Mouse (Mus musculus) embryo, embryonic 10 days (tissue): ENCODE measurements around the gene Pnpla3.

Experiments used
- DNase-seq: peaks from one replicate; pipeline ENCODE4 v3.0.0-alpha.2; 2015; ENCODE audit warnings: low spot score

The Pnpla3 gene

GRCm38 (mm10) chr15:84178733-84179132, 11.1 kb downstream of the Pnpla3 start:
- no peak for DNase-seq

GRCm38 (mm10) chr15:84182000-84182399, 14.4 kb downstream of the Pnpla3 start:
- DNase-seq, result no peak

DNA sequence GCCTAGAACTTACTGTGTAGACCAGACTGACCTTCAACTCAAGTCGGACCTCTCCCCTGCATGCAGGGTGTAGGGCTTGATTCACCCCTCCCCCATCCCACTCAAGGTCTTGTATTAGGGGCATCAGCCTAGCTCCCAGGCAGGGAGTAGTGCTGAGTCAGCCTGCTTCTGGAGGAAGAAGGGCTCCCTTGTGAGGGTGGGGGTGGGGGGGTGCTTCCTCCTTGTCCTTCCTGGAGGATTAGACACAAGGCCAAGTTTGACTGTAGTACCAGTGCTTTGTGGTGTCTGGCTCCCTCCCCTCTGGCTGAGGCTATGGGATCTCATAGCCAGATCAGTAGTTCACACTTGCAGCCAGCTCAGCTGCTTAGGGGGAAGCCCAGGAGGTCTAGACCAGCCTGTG, 16.3 kb downstream of the Pnpla3 start:
- DNase-seq, result peak; percentile 6

- no peak for DNase-seq
These were observed 18.6 kb downstream of the Pnpla3 start for GRCm38 (mm10) chr15:84186196-84186595.

- DNase-seq, result no peak
These were observed 21.4 kb downstream of the Pnpla3 start for GRCm38 (mm10) chr15:84188887-84189530.

DNA sequence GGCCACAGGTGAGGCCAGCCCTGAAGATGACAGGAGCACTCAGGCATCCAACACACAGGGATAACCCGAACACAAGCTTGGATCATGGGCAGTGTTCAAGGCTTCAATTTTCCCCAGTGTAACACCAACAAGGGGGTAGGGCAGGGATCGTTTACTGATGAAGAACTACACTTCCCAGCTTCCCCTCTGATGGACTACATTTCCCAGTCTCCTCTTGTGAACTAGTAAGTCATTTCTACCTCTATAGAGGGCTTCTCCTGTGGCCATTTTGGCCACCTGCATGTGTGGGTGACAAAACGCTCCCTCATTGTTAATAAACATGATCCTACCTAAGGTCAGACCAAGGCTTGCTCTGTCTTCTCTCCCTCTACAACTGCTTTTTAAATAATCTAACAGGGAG, 22.2 kb downstream of the Pnpla3 start:
- DNase-seq, result peak; percentile 54

- no peak for DNase-seq
These were observed 24.1 kb downstream of the Pnpla3 start for GRCm38 (mm10) chr15:84191724-84192057.

- peak; percentile 98 for DNase-seq
These were observed 24.6 kb downstream of the Pnpla3 start, which contains the start of gene Samm50 for GRCm38 (mm10) chr15:84192058-84192791. Samm50 (plus strand) TSS chr15:84192241.

- no peak for DNase-seq
These were observed 29.0 kb downstream of the Pnpla3 start for GRCm38 (mm10) chr15:84196486-84197165.

DNA sequence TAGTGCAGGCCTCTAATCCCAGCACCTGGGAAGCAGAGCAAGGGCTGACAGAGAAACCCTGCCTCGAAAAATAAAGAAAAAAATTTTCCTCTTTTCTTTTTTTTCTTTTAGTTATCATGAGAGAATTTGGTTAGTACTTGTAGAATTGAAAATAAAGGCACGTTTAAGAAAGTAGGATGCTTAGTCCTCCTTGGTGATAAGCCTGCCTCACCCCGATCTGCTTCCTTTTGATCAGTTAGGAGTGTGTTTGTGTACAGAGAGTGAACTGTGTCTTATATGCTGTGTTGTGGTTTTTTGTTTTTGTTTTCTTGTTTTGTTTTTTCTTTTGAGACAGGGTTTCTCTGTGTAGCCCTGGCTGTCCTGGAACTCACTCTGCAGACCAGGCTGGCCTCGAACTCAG, 39.7 kb downstream of the Pnpla3 start:
- no peak for DNase-seq

DNA sequence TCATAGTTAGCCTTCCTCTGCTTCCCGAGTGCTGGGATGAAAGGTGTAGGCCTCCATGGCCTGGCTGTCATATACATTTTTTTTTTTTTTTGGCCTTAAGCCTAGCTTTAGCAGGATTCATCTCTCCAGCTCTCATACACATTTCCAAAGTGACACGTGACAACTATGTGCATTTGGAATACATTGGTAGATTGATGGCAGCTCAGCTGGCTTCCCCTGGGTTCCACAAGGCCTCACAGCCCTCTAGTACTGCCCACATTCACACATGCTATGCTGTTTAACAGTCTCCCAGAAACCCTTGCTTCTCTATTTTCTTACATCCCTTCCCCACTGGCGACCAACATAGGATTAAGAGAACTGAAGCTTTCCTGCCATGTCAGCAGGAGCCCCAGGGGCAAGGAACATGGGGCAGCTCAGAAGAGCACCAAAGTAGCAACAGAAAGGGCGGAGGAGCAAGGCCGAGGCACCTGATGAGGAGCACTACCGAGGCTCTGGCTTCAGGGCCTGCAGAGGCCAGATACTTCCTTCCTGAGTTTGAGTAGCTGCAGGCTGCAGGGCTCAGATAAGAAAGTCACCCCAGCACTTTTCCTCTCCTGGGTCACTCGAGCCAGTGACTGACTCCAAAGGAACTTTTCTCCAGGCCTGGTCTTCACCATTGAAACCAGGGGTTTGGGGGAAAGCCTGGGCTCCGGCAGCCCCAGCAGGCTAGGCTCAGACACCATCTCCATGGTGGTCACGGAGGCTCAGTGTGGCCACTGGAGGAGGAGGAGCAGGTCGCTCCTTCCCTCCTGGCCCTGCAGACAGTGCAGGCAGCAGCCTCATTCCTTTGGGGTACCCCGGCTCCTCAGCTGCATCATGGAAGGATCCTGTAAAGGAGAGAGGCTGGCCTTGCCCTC, 42.1 kb downstream of the Pnpla3 start:
- DNase-seq, result no peak

DNA sequence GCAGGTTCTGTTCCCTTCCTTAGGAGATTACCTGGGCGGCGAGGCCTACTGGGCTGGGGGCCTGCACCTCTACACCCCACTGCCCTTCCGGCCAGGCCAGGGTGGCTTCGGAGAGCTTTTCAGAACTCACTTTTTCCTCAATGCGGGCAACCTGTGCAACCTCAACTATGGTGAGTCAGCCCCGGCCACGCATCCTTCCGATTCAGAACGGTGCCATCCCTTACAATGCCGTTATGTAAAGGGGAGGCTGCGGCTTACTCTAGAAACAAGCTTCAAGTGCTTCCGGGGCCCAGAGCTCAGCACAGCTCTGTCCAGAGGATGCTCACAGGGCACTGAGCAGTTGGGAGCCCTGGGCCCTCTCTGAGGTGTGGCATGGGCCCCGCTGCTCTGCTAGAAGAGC, 42.8 kb downstream of the Pnpla3 start:
- no peak for DNase-seq

- DNase-seq, result no peak
These were observed 43.3 kb downstream of the Pnpla3 start for GRCm38 (mm10) chr15:84210941-84211340.

DNA sequence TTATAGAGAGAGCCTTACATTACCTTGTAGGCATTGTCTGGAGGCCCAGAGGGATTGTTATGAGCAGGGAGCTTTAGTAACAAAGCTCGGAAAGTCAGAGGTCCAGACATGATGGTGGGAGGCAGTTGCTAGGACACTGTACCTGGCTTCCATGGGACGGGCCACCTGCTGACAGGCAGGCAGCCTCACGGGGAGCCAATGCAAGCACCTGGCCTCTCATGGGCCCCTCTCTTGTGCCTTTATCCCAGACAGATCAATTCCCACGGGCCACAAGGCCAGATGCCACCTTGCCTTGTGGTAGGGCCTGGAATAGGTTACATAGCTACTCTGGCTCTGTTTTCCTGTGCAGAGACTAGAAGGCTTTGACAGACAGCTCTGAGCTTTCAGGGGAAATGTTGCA, 43.9 kb downstream of the Pnpla3 start:
- DNase-seq, result no peak

GRCm38 (mm10) chr15:84212031-84212755, 44.6 kb downstream of the Pnpla3 start:
- DNase-seq, result peak; percentile 95

- no peak for DNase-seq
These were observed 45.1 kb downstream of the Pnpla3 start for GRCm38 (mm10) chr15:84212756-84213105.

- DNase-seq, result no peak
These were observed 45.6 kb downstream of the Pnpla3 start for GRCm38 (mm10) chr15:84213162-84213739.

DNA sequence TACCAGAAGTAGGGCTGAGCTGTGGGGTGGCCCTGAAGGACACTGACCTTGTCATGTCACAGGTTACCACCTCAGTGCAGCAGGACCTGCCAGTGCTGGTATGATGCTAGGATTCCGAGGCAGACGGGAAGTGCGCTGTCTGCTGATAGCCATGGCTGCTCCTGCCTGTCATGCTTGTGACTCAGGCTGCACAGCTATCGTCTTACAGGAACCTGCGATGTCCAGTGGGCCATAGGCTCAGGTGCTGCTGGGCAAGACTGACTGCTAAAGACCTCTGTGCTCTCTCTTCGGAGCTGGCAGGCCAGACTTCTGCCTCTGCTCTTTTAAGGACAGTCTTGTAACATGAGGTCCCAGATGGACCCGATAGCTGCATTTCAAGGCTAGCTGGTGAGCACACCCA, 46.8 kb downstream of the Pnpla3 start:
- DNase-seq, result no peak

GRCm38 (mm10) chr15:84215273-84215672, 47.6 kb downstream of the Pnpla3 start:
- no peak for DNase-seq

DNA sequence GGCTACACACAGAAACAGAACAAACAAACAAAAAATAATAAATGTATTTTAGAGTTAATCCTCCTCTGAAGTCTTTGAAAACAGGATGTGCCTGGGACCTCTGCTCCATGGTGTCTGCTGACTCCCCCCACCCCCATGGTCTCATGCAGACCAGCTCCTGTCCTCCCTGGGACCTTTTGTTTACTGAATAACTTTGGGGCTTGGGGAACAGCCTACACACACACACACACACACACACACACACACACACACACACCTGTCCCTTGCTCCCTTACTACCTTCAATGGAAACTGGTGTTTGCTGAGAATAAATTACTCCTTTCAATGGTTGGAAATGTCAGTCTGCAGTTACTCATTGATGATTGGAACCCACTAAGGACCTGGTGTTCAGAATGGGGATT, 48.4 kb downstream of the Pnpla3 start:
- DNase-seq, result no peak

DNA sequence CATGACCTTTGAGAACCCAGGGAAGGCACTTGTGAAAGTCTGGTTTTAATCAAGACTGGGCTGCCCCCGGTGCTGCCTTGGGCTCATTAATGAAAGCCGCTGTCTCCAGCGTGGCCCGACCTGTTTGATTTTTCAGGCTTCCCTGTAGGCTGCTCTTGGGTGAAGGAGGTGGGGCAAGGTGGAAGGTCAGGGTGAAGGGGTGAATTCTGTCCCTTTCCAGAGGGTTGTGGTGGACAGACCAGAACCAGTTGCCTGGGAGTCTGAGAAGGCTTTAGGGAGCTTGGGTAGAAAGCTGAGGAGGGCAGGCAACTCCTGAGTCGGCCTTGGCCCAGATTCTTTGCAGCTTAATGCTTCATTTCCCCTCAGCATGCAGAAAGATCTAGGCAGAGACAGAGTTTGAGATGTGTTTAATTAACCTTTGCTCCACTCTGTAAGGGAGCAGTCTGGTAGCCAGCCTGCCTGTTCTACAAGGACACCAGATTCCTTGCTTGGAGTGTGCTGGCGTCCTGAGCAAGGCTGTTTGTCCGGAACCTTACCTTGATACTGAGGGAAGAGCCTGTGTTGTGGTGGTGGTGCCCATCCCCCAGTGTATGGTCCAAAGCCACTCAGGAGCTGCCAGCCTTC, 48.9 kb downstream of the Pnpla3 start:
- DNase-seq, result peak; percentile 82
